Comparison of ENCODE assay signal across 8 mouse cellular contexts in the genomic region with DNA sequence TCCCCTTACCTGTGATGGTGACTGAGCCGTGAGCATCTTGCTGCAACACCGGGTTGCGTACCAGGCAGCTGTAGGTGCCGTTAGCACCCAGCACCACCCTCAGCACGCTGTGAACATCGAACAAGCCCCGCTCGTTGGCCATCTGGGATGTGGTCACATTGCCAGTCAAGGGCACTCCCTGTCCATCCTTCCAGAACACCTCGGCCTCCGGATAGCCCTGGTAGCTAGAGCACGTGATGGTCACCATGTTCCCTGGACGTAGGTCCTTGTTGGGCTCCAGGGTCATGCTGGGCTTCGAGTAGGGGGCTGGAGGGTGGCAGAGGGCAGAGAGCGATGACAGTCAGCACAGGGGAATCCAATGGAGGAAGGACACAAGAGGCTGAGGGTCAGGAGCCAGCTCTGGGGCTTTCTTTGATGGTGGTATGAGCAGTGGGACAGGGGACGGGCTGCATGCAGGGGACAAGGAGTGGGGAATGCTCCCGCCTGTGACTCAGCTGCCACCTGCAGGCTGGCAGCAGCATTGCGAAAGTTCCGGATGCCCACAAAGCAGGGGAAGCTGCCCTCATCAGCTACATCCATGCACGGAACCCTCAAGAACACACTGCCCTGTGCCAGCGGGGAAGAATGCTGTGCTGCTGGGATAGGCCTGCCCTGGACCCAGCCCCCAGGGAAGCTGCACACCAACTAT. TPM values are rescaled to one million over a fixed set of nuclear protein-coding genes. Genes with fewer than 3 reads are reported as not detected.
DNase-seq lines count a peak whose midpoint lies in the region; ATAC-seq and TF ChIP-seq lines count a peak whose summit lies in the region.

No protein-coding gene starts in this region.

- peak; percentile 69 for TF ChIP-seq CTCF in liver, postnatal 0 days (IDR thresholded peaks at IDR 0.05; ENCODE audit: low read depth)

- TF ChIP-seq EP300 in liver, postnatal 0 days (IDR thresholded peaks at IDR 0.05; ENCODE audit: low read depth): no peak

- no peak overlapping the region for H3K4me3 ChIP-seq in forebrain, embryonic 11.5 days (ENCODE audit: low read depth, low read length)
- no peak overlapping the region for H3K4me3 ChIP-seq in liver, postnatal 0 days (ENCODE audit: low read depth, low read length)

- H3K36me3 ChIP-seq in forebrain, embryonic 11.5 days (ENCODE audit: control insufficient read depth, insufficient read depth, low read length): no peaks in the 10 kb centered on the region
- no peaks in the 10 kb centered on the region for H3K36me3 ChIP-seq in liver, postnatal 0 days (replicated peaks; ENCODE audit: insufficient read depth, low read length)

- no peaks in the 10 kb centered on the region for H3K4me1 ChIP-seq in forebrain, embryonic 11.5 days (replicated peaks; ENCODE audit: control insufficient read depth, insufficient read depth, low read length)
- H3K4me1 ChIP-seq in liver, postnatal 0 days (ENCODE audit: insufficient read depth): peaks cover 7% of the 10 kb centered on the region; the same call in 1 of the 2 replicates

- no peak overlapping the region for H3K9ac ChIP-seq in forebrain, embryonic 11.5 days (ENCODE audit: low read length)
- H3K9ac ChIP-seq in liver, postnatal 0 days (replicated peaks): no peak overlapping the region

- H3K27me3 ChIP-seq in forebrain, embryonic 11.5 days (ENCODE audit: control insufficient read depth, insufficient read depth, low read length): no peaks in the 10 kb centered on the region
- H3K27me3 ChIP-seq in liver, postnatal 0 days (ENCODE audit: insufficient read depth, low read length): no peaks in the 10 kb centered on the region

- 0 out of 2 replicates have a peak, but pooled peaks have one; percentile 51 for ATAC-seq in forebrain, embryonic 11.5 days (replicated peaks; ENCODE audit: low FRiP score)
- no peak for ATAC-seq in liver, postnatal 0 days

- no peak overlapping the region for H3K27ac ChIP-seq in forebrain, embryonic 11.5 days (ENCODE audit: low read depth, low read length)
- no peak overlapping the region for H3K27ac ChIP-seq in liver, postnatal 0 days (ENCODE audit: low read depth)

- H3K4me2 ChIP-seq in forebrain, embryonic 11.5 days (ENCODE audit: low read depth, low read length, severe bottlenecking): no peak overlapping the region
- H3K4me2 ChIP-seq in liver, postnatal 0 days (ENCODE audit: low read depth, low read length): no peak overlapping the region

- peak; percentile 63 for DNase-seq in cerebellum, adult 9-11 months
- no peak for DNase-seq in cerebellum, adult 8-10 months
- DNase-seq in lung, postnatal 10 days: peak; percentile 46
- DNase-seq in lung, postnatal 36 days: no peak
- DNase-seq in forebrain, embryonic 11.5 days (ENCODE audit: low spot score): peak; percentile 80
- peak; percentile 48 for DNase-seq in liver, postnatal 0 days
- DNase-seq in spleen, postnatal 36 days (ENCODE audit: low spot score in 2 of 2): peak; percentile 55 to 61
- DNase-seq in gastrocnemius, adult 8-10 months (ENCODE audit: low spot score in 2 of 2): no peak

- H3K9me3 ChIP-seq in forebrain, embryonic 11.5 days (ENCODE audit: control insufficient read depth, low read length): no peaks in the 10 kb centered on the region
- H3K9me3 ChIP-seq in liver, postnatal 0 days (ENCODE audit: low read length): no peaks in the 10 kb centered on the region

- WGBS in forebrain, embryonic 11.5 days: 78% methylated on average over 20 of the region's 20 CpGs
- 64% methylated on average over 20 of the region's 20 CpGs for WGBS in liver, postnatal 0 days (ENCODE audit: insufficient replicate concordance)

RNA-seq across cellular contexts. Expression of gene Cd276, which starts 19.6 kb away (rescaled TPM):
- polyA plus RNA-seq in forebrain, embryonic 11.5 days (2014; fragmentation: Nextera tagmentation; extraction: Ambion mirVana): 34.7 and 35.8 TPM in 2 replicates
- polyA plus RNA-seq in liver, postnatal 0 days (2015; fragmentation: Nextera tagmentation; extraction: Ambion mirVana): 1.4 and 1.5 TPM in 2 replicates
- 10 to 100 TPM in 2 of 4 experiments, 1 to 10 TPM in 2; 5.9 to 13.6 (median 10.6) TPM for total RNA-seq in gastrocnemius, adult 8-10 months (2022)

RNA-seq across cellular contexts. Expression of gene Nptn, which starts 46.4 kb away (rescaled TPM):
- polyA plus RNA-seq in forebrain, embryonic 11.5 days (2014; fragmentation: Nextera tagmentation; extraction: Ambion mirVana): 58.7 and 60.3 TPM in 2 replicates
- 66.3 and 73.8 TPM in 2 replicates for polyA plus RNA-seq in liver, postnatal 0 days (2015; fragmentation: Nextera tagmentation; extraction: Ambion mirVana)
- 100 to 1,000 TPM in 2 of 4 experiments, 10 to 100 TPM in 2; 90.1 to 125 (median 108) TPM for total RNA-seq in gastrocnemius, adult 8-10 months (2022)

RNA-seq across cellular contexts. Expression of gene Insyn1, which starts 47.2 kb away (rescaled TPM):
- polyA plus RNA-seq in forebrain, embryonic 11.5 days (2014; fragmentation: Nextera tagmentation; extraction: Ambion mirVana): 2.4 and 3.4 TPM in 2 replicates
- not detected in 2 replicates for polyA plus RNA-seq in liver, postnatal 0 days (2015; fragmentation: Nextera tagmentation; extraction: Ambion mirVana)
- 10 to 100 TPM; 21.3 to 34.2 (median 28.3) TPM for total RNA-seq in gastrocnemius, adult 8-10 months (2022)

Comparison
In these comparisons a context has a peak if more than half of its experiments do, and no peak if none do; other contexts are left out.
1. DNase-seq: peak in cerebellum, adult 9-11 months (single experiment), lung, postnatal 10 days (single experiment), forebrain, embryonic 11.5 days (single experiment), liver, postnatal 0 days (single experiment) and spleen, postnatal 36 days (2 of 2); none in cerebellum, adult 8-10 months (single experiment), lung, postnatal 36 days (single experiment) and gastrocnemius, adult 8-10 months (0 of 2).
2. RNA of gene Cd276, which starts 19.6 kb away (polyA plus RNA-seq): 34.7 to 35.8 TPM in forebrain, embryonic 11.5 days; 1.4 to 1.5 TPM in liver, postnatal 0 days; every median in the first group is over 10 times any median in the second.